Mouse (Mus musculus) left cerebral cortex, postnatal 36 days (tissue): ENCODE measurements at regions not wholly inside any gene's neighbourhood (a gene's known extent, or its start where the extent isn't known, plus 50 kb on each side); places are given as distances from the start of the nearest gene placed in this dataset.
"Not testable (repeated sequence)": the region's sequence is repeated elsewhere in the genome, so short reads cannot be mapped to it uniquely, and the experiment has no call there.

Source experiments
- DNase-seq, 2 experiments: peaks; one replicate each; pipeline ENCODE4 v3.0.0; 2021 to 2022; ENCODE audit warnings: low spot score in 2 of 2, mixed read lengths in 1 of 2
- intact Hi-C: fragments of 180-260 bp; cut with DNase I; formaldehyde crosslinking; loops from one replicate; pipeline ENCODE4 v1.15.1; 2025

GRCm38 (mm10) chr1:35137907-35138306 lies 288.1 kb downstream of the Plekhb2 start:
- DNase-seq: no peak

GRCm38 (mm10) chr1:35149036-35149435 lies 299.3 kb downstream of the Plekhb2 start:
- intact Hi-C loops: no loop called here

More at GRCm38 (mm10) chr1:35137907-35138306, 288.1 kb downstream of the Plekhb2 start:
- intact Hi-C loops: no loop called here

GRCm38 (mm10) chr1:35162506-35162905 lies 312.7 kb downstream of the Plekhb2 start:
- DNase-seq: peak; percentile 54 to 65

More at GRCm38 (mm10) chr1:35149036-35149435, 299.3 kb downstream of the Plekhb2 start:
- no peak for DNase-seq

GRCm38 (mm10) chr1:35200656-35201055 lies 350.9 kb downstream of the Plekhb2 start:
- DNase-seq: no peak
- intact Hi-C loops: no loop called here

More at GRCm38 (mm10) chr1:35162506-35162905, 312.7 kb downstream of the Plekhb2 start:
- intact Hi-C loops: no loop called here

GRCm38 (mm10) chr1:35201083-35201879 lies 351.5 kb downstream of the Plekhb2 start:
- intact Hi-C loops: no loop called here
- no peak for DNase-seq

- DNase-seq: no peak
- intact Hi-C loops: no loop called here
Measured at GRCm38 (mm10) chr1:35201880-35202220, 352.1 kb downstream of the Plekhb2 start.

GRCm38 (mm10) chr1:35202551-35202950 lies 352.8 kb downstream of the Plekhb2 start:
- DNase-seq: peak; percentile 80 to 86
- intact Hi-C loops: no loop called here

- DNase-seq: no peak
- intact Hi-C loops: no loop called here
Measured at GRCm38 (mm10) chr1:35206834-35207529, 357.2 kb downstream of the Plekhb2 start.

DNA sequence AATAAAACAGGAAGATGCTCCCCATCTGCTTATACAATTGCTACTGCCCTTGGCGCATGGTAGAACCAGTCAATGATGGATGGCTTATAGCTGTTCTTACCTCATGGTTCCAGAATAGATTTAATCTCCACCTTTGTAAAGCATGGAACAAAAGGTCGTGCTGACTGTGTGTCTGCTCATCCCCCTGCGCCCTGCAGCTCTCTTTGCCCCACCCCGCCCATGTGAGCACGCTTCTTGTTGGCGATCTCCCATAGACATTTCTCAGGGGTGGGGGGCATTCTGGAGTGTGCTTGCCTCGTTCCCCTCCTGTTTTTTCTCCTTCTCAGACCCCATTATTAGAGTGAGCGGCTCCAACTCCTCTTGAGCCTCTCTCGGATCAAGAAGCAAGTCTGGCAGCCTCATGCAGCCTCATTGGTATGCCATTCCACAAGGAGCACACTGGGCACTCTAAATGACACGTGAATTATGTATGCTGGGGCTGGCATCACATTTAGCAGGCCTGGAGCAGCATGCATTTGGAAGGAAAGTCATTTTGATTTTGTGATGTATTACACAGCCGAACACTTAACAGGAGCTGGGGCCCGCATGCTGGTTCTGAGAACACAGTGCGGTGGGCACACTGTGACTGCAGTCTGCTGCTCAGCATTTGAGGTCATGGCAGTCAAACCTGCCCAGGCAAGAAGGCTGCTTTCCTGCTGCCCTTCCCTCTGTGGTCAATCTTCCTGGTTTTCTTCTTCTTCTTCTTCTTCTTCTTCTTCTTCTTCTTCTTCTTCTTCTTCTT lies 362.5 kb downstream of the Plekhb2 start:
- intact Hi-C loops: no loop called here
- no peak for DNase-seq

DNA sequence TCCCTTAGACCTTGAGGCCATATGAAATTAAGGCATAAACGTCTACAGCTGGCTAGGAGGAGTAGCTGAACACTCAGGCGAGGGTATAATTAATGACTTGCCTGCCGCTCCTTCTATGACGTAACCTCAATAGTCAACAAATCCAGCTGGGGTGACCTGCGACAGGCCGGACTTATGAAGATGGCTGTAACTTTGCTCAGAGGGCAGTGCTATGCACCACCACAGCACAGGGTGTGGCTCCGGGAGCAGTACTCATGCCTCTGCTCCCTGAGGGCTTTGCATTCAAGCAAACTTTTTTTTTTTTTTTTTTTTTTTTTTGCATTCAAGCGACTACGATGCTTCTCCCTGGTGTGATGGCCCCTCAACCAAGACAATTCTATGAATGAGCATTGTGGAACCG lies 364.1 kb downstream of the Plekhb2 start:
- intact Hi-C loops: no loop called here
- no peak for DNase-seq

GRCm38 (mm10) chr1:35216411-35216810 lies 366.6 kb downstream of the Plekhb2 start:
- no peak for DNase-seq
- intact Hi-C loops: no loop called here

GRCm38 (mm10) chr1:35220215-35220614 lies 370.4 kb downstream of the Plekhb2 start:
- DNase-seq, intact Hi-C loops: not testable (repeated sequence)

DNA sequence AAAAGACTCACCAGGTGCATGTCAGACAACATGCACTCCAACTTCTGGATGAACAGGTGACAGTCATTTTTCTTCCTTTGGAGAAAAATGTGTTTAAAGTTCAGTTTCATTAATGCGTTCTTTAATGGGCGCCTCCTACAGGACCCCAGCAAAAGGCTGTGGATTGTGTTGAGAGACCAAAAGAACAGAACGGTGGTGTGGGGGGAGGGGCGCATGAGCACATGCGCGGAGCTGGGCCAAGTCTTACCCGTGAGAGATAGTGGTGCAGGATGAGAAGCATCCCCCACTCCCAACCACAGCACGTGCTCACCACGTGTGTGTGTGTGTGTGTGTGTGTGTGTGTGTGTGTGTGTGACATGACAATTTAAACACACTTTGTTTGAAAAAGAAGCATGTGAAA lies 371.0 kb downstream of the Plekhb2 start:
- DNase-seq: no peak
- intact Hi-C loops: no loop called here

DNA sequence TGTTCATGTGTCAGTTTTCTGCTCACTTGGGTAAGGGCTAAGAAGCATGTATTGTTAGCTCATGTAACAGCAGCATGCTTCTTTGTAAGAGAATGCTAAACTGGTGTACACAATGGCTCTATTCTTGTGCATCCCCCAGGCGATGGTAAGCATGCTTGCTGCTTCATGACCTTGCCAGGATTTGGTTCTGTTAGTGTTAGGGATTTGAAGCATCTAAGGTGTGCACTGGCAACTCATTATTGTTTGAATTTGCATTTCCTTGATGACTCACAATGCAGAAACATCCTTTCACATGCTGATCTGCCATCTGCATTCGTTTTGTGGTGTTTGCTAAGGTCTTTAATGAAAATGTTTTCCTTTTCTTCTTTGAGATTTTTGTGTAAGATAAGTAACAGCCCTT lies 382.8 kb downstream of the Plekhb2 start:
- intact Hi-C loops: no loop called here
- DNase-seq: no peak

- no peak for DNase-seq
- intact Hi-C loops: no loop called here
Measured at GRCm38 (mm10) chr1:35238139-35238538, 388.4 kb downstream of the Plekhb2 start.

DNA sequence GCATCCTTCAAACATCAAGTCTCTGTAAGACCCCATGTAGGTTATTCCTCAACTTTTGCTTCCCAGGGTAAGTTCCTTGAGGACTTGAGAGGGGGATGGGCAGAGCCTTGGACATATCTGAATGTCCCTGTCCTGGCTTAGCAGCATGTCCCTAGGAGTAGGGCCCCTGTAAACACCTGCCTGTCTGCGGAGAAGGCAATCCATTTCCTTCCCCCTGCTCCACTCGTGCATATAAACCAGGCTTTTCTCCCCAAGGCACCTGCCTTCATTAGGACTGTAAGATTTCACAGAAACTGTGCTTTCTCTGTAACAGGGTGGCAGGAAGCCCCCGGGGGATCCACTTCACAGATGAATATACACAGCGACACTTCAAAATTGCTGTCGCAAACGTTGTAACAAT lies 393.1 kb downstream of the Plekhb2 start:
- intact Hi-C loops: no loop called here
- no peak for DNase-seq

GRCm38 (mm10) chr1:35243339-35243738 lies 393.6 kb downstream of the Plekhb2 start:
- DNase-seq: no peak
- intact Hi-C loops: no loop called here

DNA sequence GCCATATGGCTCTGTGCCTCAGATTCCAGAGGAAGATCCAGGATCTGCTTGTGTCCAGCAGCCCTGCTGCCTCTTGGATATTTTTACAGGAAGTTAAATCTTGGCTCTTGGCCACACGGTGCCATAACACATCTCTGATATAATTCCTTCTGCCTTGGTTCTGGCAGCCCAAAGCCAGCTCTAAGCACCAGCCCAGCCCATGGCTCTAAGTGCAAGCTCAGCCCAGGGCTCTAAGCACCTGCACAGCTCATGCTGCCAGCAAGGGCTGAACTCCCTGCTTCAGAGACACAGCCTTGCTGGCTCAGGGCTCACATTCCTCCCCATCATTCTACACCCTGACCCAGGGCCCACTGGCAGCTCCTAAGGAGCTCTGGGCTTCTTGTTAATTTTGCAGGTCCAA lies 415.3 kb downstream of the Plekhb2 start:
- intact Hi-C loops: loop anchor here (5.0 kb wide), 1 partner anchor 228 kb away; no protein-coding TSS in a partner anchor
- DNase-seq: no peak

- peak in 1 of 2 experiments; percentile 6 for DNase-seq
Measured at GRCm38 (mm10) chr1:35266626-35267025, 416.9 kb downstream of the Plekhb2 start.

GRCm38 (mm10) chr1:35267883-35268282 lies 418.1 kb downstream of the Plekhb2 start:
- intact Hi-C loops: loop anchor here (5.0 kb wide), 1 partner anchor 231 kb away; no protein-coding TSS in a partner anchor

More at GRCm38 (mm10) chr1:35266626-35267025, 416.9 kb downstream of the Plekhb2 start:
- intact Hi-C loops: loop anchor here (5.0 kb wide), 1 partner anchor 229 kb away; no protein-coding TSS in a partner anchor

More at GRCm38 (mm10) chr1:35267883-35268282, 418.1 kb downstream of the Plekhb2 start:
- no peak for DNase-seq
